Mouse (Mus musculus) stomach, embryonic 14.5 days (tissue): ENCODE results near the gene Gpatch8. TPM values are rescaled to one million over a fixed set of nuclear protein-coding genes. Genes with fewer than 3 reads are reported as not detected.

Experiments used
- ATAC-seq: fragments of 200-750 bp; cut with Nextera tagmentation; 2 replicates; pipeline ENCODE4 v1.8.0; 2017; ENCODE audit warnings: low read depth, moderate TSS enrichment; ENCODE audit not compliant: insufficient number of reproducible peaks, insufficient read depth, low FRiP score
- H3K27ac ChIP-seq: fragments of 300-500 bp; sonication (generic); 2 replicates; pipeline ENCODE4 v1.5.1; 2014; ENCODE audit warnings: mild to moderate bottlenecking, low read length, moderate library complexity, mixed read lengths
- H3K27me3 ChIP-seq: fragments of 300-500 bp; sonication (generic); 2 replicates; pipeline ENCODE4 v1.6.1; 2014; ENCODE audit warnings: low read length, control low read depth, mixed read lengths; ENCODE audit not compliant: control insufficient read depth, insufficient read depth
- H3K36me3 ChIP-seq: fragments of 300-500 bp; sonication (generic); 2 replicates; pipeline ENCODE4 v1.6.1; 2014; ENCODE audit warnings: mild to moderate bottlenecking, control low read depth, low read length, moderate library complexity, mixed read lengths; ENCODE audit not compliant: control insufficient read depth, insufficient read depth
- H3K4me1 ChIP-seq: fragments of 300-500 bp; sonication (generic); 2 replicates; pipeline ENCODE4 v1.6.1; 2014; ENCODE audit warnings: low read length, control low read depth, mixed read lengths; ENCODE audit not compliant: control insufficient read depth, insufficient read depth
- H3K4me2 ChIP-seq: fragments of 300-500 bp; sonication (generic); replicated peaks from 2 replicates; pipeline ENCODE4 v1.6.1; 2014; ENCODE audit warnings: low read depth, low read length, control low read depth
- H3K4me3 ChIP-seq: fragments of 300-500 bp; sonication (generic); 2 replicates; pipeline ENCODE4 v1.5.1; 2014; ENCODE audit warnings: low read depth, low read length, control low read depth
- H3K9ac ChIP-seq: fragments of 300-500 bp; sonication (generic); replicated peaks from 2 replicates; pipeline ENCODE4 v1.6.1; 2014; ENCODE audit warnings: low read depth, mild to moderate bottlenecking, control low read depth, low read length, moderate library complexity, mixed read lengths
- H3K9me3 ChIP-seq: fragments of 300-500 bp; sonication (generic); 2 replicates; pipeline ENCODE4 v1.6.1; 2016; ENCODE audit warnings: low read depth, low read length, control low read depth; ENCODE audit not compliant: control insufficient read depth
- WGBS: fragments of 180-500 bp; shearing (Covaris S2); extraction: QIAGEN DNeasy Blood & Tissue Kit; methylation state at CpG from one replicate; pipeline ENCODE4 v1.1.7; 2014; 5-methylcytosine and 5-hydroxymethylcytosine counted together
- polyA plus RNA-seq: library from polyadenylated mRNA; unstranded; fragments of >200 nt; fragmentation: Nextera tagmentation; extraction: Ambion mirVana; gene quantifications from 2 replicates; pipeline ENCODE4 v1.2.1, GENCODE M21; 2014

Gene Gpatch8
- polyA plus RNA-seq, 1 experiment from 2014 or later = 64.7 TPM

- H3K4me3 ChIP-seq = no peak overlapping the region
- ATAC-seq = no peak
- H3K9me3 ChIP-seq = no peaks in the 10 kb centered on the region; the same call in 1 of the 2 replicates
- no peak overlapping the region for H3K27ac ChIP-seq
- WGBS = 77% methylated on average over 3 of the region's 3 CpGs
- no peak overlapping the region for H3K9ac ChIP-seq
- peaks cover 5% of the 10 kb centered on the region for H3K4me1 ChIP-seq
- no peak overlapping the region for H3K4me2 ChIP-seq
- H3K27me3 ChIP-seq = no peaks in the 10 kb centered on the region
- H3K36me3 ChIP-seq = no peaks in the 10 kb centered on the region
Observed at GRCm38 (mm10) chr11:102587554-102587953, 31.4 kb upstream of the Gpatch8 start.

DNA sequence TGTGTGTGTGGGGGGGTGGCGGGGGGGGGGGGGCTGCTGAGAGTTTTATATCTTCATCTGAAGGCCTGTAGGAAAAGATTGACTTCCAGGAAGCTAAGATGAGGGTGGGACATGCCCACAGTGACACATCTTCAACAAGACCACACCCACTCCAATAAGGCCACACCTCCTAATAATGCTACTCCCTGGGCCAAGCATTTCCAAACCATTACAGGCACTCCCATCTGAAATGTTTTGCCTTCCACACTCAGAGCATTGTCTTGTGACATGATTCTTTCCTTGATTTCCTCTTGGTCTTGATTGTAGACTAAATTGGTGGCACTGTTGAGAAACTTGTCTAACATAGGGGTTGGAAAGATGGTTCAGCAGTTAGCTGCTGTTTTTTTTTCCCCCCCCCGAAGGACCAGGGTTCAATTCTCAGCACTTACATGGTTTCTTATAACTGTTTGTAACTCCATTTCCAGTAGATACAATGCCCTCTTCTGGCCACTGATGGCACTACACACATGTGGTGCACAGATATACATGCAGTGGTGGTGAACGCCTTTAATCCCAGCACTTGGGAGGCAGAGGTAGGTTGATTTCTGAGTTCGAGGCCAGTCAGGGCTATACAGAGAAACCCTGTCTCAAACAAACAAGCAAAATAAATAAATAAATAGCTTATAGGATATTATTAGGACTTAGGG is 30.4 kb upstream of the Gpatch8 start:
- ATAC-seq = no peak
- WGBS = 94% methylated on average over 4 of the region's 4 CpGs
- H3K27me3 ChIP-seq = no peaks in the 10 kb centered on the region

GRCm38 (mm10) chr11:102582736-102583135 is 26.5 kb upstream of the Gpatch8 start:
- ATAC-seq = no peak
- Histone ChIP-seq H3K27ac (peak overlapping the region; percentile 87), H3K9ac (no peak overlapping the region), H3K36me3 (no peaks in the 10 kb centered on the region), H3K27me3 (no peaks in the 10 kb centered on the region), H3K4me1 (peaks cover 26% of the 10 kb centered on the region), H3K4me2 (no peak overlapping the region), H3K9me3 (no peaks in the 10 kb centered on the region; the same call in 1 of the 2 replicates), H3K4me3 (no peak overlapping the region)
- WGBS = 11% methylated on average over 5 of the region's 5 CpGs

More for the DNA sequence above, 30.4 kb upstream of the Gpatch8 start:
- Histone ChIP-seq H3K4me1 (peaks cover 15% of the 10 kb centered on the region), H3K4me2 (no peak overlapping the region), H3K27ac (no peak overlapping the region), H3K36me3 (no peaks in the 10 kb centered on the region), H3K4me3 (no peak overlapping the region), H3K9me3 (no peaks in the 10 kb centered on the region; the same call in 1 of the 2 replicates), H3K9ac (no peak overlapping the region)

DNA sequence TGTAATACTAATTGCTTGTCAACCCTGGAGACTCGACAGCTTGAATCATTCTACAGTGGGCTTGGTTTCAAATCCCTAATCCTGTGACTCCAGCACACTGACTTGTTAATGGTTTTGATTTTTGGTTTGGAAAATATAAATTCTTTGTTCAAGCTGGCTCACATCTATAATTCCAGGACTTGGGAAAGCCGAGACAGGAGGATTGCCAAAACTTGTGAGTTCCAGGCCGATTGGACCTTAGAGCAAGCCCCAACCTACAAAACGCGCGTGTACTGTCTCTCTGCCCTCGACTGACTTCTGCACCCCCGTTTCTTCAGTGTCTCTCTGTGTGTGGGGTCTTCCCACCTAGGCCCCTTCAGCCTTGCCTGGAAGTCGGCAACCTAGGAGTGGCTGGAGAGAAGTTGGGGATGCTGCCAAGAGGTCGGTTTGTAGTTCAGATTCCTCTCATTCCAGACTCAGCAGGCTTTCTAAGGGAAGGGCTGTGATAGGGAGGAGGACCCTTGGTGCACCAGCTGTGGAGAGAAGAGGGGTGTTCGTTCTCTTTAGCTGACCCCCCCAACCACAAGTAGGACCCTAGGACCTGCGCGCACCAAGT is 25.9 kb upstream of the Gpatch8 start:
- H3K27ac ChIP-seq = peak overlapping the region; percentile 87
- peak; percentile 25; the same call in 1 of the 2 replicates for ATAC-seq
- H3K4me1 ChIP-seq = peaks cover 26% of the 10 kb centered on the region
- H3K36me3 ChIP-seq = no peaks in the 10 kb centered on the region
- H3K4me3 ChIP-seq = no peak overlapping the region
- 20% methylated on average over 13 of the region's 13 CpGs for WGBS
- no peaks in the 10 kb centered on the region for H3K27me3 ChIP-seq
- no peak overlapping the region for H3K9ac ChIP-seq
- no peak overlapping the region for H3K4me2 ChIP-seq
- no peaks in the 10 kb centered on the region; the same call in 1 of the 2 replicates for H3K9me3 ChIP-seq

DNA sequence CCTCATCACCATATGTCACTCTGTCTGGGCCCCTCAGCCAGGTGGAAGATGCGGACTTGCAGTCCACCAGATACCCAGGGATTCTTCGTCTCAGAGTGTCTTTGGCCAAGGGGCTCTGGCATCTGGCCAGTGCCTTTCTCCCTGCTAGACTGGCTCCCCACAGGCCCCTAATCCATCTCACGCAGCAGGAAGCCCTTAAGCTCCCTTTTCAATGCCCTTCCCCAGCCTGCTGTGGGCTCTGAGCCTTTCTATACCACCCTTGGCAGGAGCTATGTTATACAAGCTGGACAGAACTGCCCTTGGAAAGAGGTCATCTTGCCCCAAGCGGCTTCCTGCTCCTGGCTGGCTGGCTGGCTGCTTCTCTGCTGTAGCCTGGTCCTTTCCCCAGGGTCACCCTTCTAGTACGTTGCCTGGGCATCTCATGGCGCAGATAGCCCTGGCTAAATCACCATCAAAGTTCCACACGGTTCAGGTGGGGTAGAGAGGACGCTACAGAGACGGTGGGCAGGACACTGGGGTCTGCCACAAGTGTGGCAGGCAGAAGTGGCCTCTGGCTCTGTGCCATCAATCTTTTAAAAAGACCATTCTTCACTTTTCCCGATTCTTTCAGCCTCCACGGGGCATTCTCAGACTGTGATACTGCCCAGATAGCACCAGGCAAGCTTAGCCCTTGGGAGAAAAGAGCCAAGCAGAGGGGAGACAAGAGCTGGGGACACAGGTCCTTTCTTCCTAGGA is 25.3 kb upstream of the Gpatch8 start:
- H3K4me3 ChIP-seq = no peak overlapping the region
- peak overlapping the region; percentile 87 for H3K27ac ChIP-seq
- H3K4me1 ChIP-seq = peaks cover 26% of the 10 kb centered on the region
- no peak for ATAC-seq
- H3K9ac ChIP-seq = no peak overlapping the region
- H3K27me3 ChIP-seq = no peaks in the 10 kb centered on the region
- 25% methylated on average over 11 of the region's 11 CpGs for WGBS
- H3K4me2 ChIP-seq = no peak overlapping the region
- H3K9me3 ChIP-seq = no peaks in the 10 kb centered on the region; the same call in 1 of the 2 replicates
- no peaks in the 10 kb centered on the region for H3K36me3 ChIP-seq

GRCm38 (mm10) chr11:102580034-102580330 is 23.8 kb upstream of the Gpatch8 start:
- Histone ChIP-seq H3K36me3 (no peaks in the 10 kb centered on the region), H3K27ac (peak overlapping the region; percentile 96), H3K4me2 (peak overlapping the region; percentile 51), H3K4me3 (peak overlapping the region; percentile 41), H3K9ac (peak overlapping the region; percentile 63; the same call in 1 of the 2 replicates), H3K9me3 (no peaks in the 10 kb centered on the region), H3K4me1 (peaks cover 26% of the 10 kb centered on the region), H3K27me3 (no peaks in the 10 kb centered on the region)
- 60% methylated on average over 3 of the region's 3 CpGs for WGBS
- no peak for ATAC-seq

GRCm38 (mm10) chr11:102579165-102580033 is 23.2 kb upstream of the Gpatch8 start, which contains the start of gene Gm11627:
Gm11627 (minus strand) TSS chr11:102579461.
- ATAC-seq = peak; percentile 61; the same call in 1 of the 2 replicates
- Histone ChIP-seq H3K9ac (peak within 1 kb of the TSS; percentile 63), H3K27ac (peak within 1 kb of the TSS; percentile 96), H3K9me3 (no peaks in the 10 kb centered on the region), H3K4me3 (peak within 1 kb of the TSS; percentile 41), H3K36me3 (no peaks in the 10 kb centered on the region), H3K4me2 (peak within 1 kb of the TSS; percentile 51), H3K4me1 (peaks cover 26% of the 10 kb centered on the region), H3K27me3 (no peaks in the 10 kb centered on the region)
- 12% methylated on average over 21 of the region's 23 CpGs for WGBS
